Mouse (Mus musculus) spleen, postnatal 14 days (tissue): ENCODE measurements around the gene Slc25a39.

Experiments
- DNase-seq, 2 experiments: peaks; one replicate each; pipeline ENCODE4 v3.0.0; 2021 to 2022; ENCODE audit warnings: low spot score in 2 of 2

Slc25a39 gene

DNA sequence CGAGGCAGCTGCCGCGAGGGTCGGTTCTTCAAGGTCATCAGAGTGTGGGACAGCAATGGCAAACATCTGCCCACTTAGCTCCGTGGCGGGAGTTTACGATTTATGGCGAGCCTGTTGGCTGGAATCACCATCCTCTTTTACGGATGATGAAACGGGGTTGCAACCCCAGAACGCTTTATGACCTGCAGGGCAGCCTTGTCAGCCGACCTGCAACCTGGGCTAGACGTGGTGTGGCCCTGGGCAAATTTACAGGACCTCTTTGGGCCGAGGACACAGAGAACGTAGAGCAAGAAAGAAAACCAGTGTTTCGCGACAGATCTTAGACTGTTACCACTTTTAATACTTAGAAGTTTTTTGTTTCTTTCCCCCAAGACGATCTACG lies at the start of gene Slc25a39:
Gene Slc25a39 (minus strand): TSS at position 113 of the 382 bp plus-strand sequence.
- DNase-seq = no peak

DNA sequence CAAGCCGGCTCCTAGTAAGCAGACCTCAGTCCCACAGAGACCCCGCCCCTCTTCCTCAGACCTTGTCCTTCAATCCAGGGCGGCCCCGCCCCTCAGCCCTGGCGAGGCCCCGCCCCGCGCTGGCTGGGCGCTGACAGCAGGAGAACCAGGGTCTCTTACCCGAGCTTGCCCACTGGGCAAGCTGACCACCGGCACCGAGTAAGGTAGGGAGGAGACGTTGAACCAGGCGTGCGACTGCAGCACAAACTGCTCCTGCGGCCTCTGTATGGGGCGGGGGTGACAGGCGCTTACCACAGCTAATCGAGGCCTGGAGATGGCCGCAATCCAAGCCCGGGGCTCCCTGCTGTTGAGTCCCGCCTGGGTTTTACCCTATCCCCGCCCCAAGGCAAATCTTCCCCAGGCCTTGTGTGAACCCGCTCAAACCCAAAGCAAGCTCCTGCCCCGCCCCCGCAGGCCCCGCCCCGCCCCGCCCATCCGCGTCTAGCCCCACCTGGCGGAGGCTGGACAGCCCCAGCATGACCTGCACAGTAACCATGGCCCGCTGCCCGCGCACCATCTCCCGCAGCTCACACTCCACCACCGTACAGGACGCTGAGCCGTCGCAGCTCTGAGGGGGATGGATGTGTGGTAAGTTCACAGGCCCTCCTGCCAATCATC lies 48.1 kb upstream of the Slc25a39 start:
- no peak for DNase-seq

DNA sequence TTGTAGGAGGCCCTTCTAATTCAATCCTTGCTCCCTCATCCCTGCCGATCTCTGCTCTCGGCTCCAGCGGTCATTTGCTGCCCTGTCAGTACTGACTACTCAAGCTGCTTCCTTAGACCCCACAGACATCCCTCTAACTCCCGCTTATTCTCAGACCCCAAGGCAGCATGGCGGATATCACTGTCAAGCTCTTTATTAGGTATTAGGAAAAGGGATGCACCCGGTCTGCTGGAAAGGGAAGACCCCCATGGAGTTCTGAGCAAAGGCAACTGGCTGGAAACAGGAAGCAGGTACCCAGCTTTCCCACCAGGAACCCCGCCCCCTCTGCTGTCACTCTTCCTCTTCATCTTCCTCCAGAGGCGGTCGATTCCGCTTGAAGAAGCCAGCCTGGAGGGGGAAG lies 45.4 kb upstream of the Slc25a39 start:
- no peak for DNase-seq

DNA sequence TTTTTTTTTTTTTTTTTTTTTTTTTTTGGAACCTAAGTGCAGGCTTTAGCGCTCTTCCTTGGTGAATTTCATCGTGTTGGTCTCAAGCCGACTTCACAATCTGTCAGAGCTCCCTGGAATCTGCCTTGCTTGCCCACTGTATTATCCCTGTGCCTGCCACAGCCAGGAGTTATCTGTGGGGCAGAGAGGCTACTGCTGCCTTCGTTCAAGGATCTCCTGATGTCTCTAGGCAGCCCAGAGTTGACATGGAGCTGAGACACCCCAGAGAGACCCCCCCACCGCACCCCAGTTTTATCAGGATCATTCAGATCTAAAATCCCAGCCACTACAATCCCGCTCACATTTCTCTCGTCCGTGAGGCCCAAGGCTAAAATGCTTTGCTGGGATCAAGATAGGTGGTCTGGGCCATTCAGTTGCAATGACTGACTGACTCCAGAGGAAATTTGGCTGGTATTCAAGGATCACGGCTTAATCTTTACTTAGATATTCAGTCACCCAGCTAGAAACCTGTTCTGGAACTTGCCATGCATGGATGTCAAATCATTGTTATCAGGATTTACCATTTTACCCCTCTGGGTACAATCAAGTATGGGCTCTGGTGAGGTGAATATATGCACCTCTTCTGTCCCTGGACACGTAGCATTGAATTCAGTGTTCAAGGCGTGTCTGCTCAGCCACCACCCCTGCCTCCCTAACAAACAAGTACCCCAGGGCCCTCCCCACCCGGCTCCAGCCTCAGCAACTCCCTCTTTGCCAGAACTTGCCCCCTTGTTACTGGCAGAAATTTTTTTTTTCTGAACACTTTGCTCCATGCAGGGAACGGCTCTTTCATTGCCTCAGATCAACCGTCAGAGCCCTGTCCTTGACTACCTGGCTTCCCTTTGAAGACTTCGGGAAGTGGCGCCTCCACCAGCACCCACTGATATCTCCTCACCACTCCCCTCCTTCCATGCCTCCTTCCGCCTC lies 41.6 kb upstream of the Slc25a39 start:
- DNase-seq = no peak

DNA sequence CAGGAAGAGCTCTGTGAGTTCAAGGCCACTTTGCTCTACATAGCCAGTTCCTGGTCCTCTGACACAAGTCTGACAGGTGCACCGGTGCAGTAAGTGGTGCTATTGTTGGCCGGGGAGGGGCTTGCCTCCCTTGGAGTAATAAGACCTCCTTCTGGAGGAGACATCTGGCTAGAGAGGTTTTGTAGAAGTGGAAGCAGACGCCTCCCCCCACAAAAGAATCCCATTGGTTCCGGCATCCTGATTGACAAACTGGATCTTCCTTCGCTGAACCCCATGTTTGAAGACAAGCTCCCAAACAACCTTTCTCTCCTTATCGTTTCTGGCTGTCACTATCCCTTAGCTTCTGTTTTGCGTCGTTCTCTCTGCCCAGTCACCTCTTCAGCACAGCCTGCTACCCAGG lies 40.6 kb upstream of the Slc25a39 start:
- no peak for DNase-seq

DNA sequence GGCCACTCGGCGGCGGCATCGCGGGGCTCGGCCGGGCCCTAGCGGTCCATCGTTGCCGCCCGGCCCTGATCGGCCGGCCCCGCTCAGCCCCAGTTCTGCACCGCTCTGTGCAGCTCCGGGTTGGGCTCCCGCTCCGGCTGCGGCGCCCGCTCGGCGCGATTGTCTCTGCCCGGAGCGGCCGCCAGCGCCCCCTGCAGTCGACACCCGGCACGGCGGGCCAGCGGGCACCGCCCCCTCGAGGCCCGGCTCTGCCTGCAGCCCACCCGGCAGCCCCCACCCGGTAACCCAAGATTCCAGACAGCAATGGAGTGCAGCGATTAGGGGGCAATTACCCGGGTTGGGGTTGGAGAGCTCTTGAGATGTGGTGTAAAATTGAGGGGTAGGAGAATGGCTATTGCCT lies 39.8 kb upstream of the Slc25a39 start, which contains the start of gene Fam171a2:
Gene Fam171a2 (minus strand): TSS at position 186 of the 400 bp plus-strand sequence.
- peak in 1 of 2 experiments; percentile 60 for DNase-seq

DNA sequence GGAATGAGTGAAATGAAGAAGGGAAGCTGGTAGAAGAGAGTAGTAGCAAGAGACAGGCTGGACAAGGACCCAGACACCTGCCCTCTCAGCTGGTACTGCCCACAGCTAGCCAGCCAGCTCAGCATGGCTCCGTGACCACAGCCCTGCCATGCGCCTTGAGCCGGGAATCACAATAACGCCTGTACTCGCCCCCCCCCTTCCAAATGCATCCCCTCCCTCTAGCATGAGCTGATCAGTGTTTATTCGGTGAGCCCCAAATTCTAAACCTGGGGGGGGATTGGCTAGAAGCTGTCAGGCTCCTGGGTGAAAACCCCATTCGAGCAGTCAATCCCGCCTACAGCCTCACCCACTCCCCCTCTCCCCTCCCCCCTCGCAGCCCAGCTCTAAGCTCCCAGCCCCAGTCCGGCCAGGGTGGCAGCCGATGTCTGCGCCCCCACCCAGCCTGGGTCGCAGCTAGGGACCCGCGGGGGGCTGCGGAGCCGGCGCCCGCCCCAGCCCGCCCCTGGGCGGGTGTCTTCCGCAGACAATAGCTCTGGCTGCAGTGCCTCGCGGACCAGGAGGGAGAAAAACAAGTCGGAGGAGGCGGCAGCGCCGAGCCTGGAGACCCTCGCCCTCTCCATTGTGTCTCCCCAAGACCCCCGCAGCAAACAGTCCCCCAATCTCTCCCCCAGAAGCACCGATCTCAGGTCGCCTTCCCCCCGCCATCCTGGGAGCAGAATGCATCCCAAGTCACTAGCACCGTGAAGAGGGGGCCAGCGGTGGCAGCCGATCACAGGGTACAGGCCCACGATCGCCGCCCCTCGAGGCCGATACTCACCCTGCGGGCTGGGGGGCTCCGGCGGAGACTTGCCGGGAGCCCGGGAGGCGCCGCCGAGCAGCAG lies 39.1 kb upstream of the Slc25a39 start:
- no peak for DNase-seq

DNA sequence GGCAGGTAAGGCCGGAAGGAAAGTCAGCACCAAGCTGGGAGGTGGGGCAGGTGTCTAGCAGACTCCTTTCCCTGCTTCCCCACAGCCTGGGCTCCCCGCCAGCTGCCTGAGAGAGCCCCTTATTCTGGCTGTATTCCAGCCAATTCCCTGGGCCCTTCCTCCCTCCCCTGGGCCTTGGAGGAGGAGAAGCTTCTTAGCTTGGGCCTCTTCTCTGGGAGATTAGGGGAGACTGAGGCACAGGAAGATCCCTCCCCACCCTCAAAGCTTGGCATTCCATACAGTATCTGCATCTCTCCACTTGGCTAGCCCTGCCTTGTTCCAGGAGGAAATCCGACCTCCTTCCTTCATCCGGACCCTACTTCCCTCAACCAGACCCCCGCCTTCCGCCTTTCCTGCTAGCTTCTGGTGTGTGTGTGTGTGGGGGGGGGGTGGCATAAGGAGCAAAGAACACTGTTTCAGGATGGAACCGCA lies 38.2 kb upstream of the Slc25a39 start:
- DNase-seq = no peak

DNA sequence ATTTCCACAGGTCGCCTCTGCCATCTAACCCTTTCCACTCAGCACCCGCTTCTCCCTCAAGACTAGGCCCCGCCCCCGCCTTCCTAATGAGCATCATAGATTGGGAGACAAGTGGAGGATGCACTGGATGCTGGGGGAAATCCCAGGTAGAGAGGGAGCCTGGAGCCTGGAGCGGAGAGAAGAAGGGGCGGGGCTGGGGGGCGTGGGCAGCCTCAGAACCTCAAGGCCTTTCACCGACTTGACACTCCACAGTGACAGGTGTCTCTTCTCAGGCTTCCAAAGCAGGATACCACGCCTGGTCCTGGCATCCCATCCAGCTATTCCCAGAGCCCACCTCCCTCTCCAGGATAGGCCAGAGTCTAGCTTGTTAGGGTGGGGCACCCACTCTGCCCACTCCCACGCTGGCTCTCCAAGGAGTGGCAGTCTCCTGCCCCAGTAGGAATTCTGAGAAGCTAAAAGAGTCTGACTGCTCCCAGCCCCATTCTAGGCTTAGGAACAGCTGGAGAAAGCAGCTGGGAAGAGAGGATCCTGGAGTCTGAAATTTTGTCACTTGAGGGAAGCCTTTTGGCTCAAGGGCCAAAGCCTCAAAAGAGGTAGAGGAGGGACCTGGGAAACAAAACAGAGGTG lies 37.6 kb upstream of the Slc25a39 start:
- no peak for DNase-seq

DNA sequence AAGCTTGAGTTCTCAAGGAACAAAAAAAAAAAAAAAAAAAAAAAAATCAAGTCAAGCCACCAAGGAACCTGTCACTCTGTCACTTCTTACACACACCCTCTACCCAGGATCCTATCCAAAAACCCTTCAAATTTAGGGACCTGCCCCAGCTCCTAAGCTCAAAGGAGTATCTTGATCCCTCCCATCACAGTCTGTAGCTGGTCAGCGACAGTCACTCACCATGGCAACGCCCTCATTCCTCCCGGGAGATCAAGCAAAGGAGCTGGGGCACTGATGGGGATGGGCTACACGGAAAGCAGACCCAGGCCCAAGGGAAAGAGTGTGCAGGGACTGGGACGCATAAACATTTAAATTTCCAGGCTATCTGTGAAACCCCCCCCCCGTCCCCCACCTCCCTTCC lies 37.0 kb upstream of the Slc25a39 start:
- no peak for DNase-seq

DNA sequence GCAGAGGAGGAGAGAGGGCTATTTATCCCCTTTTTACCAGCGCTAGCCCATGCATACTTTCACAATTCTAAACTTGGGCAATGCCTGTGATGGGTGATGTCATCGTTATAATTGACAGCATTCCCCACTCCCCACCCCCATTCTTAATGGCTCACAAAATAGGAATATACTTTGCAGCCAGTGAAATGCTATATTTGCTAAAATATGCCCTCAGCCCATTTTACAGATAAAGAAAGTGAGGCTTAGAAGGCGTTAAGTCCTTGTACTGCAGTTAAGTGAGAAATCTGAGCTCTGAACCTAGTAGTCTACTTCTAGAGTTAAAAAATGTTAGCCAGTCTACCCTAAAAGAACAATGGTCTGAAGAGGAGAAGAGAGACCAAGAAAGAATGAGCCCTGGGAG lies 36.6 kb upstream of the Slc25a39 start:
- no peak for DNase-seq

DNA sequence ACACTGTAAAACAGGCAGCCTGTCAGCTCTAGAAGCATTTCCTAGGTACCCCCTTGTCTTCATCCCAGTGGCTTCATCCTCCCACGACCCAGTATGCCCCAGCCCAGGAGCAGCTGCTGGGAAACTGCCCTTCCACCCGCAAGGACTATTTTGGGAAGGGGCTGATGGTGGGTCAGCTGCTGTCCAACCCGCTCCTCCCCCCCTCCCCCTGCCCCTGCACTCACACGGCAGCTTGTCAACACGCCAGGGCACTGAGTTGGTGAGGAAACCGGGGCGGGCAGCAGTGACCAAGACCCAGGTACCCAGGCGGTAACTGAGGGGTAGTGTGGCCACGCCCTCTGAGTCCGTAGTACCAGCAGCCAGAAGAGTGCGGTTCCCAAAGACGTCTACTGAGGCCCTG lies 36.0 kb upstream of the Slc25a39 start:
- no peak for DNase-seq

DNA sequence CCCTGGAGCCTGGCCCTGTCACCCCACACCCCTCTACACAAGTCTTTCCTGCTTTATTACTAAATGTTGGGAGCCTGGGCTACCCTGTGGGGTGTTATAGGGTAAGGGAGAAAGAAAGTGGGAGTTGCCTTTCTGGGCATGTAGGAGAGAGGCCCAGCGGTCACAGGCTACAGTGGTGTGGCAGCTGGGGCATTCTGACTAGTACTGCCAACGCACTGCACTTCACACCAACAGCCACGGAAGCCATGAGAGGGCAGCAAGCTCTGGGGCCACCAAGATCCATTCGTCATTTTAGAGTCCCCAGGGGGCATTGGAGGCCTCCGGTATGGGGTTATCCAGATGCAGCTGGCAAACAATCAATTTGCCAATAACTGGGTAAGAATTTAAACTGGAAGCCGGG lies 34.3 kb upstream of the Slc25a39 start:
- no peak for DNase-seq

DNA sequence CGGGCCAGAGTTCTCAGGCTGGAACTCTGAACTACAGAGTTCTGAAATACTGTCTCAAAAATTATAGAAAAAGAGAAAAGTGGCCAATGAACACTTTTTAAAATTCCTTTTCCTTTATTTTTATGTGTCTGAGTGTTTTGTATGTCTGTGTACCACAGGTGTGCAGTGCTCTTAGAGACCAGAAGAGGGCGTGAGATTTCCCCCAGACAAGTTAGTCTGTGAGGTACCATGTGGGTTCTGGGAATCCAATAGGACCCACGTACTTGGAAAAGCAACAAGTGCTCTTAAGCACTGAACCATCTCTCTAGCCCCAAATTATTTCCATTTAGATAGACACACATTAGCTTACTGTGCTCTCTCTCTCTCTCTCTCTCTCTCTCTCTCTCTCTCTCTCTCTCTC lies 33.7 kb upstream of the Slc25a39 start:
- no peak for DNase-seq

DNA sequence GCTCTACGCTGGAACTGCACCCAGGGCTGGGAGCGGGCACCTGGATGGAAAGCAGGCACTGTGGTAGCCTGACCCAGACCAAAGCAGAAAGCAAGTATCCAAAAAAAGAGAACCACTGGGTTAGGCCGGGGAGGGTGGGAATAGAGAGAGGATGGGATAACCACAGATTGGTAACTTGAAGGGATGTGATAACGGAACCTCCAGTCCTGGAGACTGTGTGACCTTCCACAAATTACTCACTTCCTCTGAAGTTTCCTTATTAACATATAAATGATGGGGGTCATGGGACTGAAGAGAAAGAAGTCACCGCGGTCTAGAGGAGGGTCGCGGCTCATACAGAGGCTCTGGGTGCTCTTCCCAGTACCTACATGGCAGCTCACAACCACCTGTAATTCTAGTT lies 32.5 kb upstream of the Slc25a39 start:
- no peak for DNase-seq

DNA sequence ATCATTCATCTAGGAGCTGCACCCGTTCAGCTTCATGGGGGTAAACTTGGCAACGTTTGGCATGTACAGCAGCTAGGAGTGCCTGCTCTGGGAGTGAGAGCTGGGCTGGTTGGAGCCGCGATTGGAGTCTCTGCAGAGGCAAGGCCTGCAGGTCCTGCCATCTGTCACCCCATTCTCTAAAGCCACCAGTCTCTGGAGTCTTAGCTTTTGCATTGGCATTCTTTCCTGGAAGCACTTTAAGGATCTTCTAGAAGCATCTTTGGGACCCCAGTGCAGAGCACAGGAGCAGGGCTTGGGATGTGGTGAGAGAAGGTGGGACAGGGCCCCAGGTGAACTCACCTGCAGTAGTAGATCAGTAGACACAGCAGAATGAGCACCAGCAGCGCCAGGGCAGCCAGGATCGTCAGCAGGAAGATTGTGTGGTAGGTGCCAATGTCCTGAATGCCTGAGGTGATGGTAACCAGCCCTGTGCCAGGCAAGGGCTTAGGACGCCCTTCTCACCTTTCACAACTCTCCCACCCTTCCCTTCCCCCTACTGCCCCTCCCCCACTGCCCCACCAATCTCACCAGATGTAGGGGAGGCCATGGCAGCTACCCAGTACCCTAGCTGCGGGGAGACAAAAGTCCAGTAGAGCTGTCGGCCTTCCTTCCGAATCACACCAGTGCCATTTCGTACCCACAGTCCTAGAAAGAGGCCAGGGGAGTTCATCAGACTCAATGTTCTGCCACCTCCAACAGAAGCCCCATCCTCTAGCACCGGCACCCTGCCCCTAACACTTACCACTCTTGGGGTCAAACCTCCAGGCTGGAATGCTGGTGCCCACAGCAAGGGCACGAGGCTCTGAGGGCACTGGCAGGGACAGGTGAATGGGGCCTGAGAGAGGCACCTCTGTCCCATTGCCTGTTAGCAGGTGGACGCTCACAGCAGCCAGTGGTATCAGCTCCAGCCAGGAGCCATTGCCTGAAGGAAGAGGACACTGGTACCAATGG lies 31.6 kb upstream of the Slc25a39 start:
- no peak for DNase-seq

DNA sequence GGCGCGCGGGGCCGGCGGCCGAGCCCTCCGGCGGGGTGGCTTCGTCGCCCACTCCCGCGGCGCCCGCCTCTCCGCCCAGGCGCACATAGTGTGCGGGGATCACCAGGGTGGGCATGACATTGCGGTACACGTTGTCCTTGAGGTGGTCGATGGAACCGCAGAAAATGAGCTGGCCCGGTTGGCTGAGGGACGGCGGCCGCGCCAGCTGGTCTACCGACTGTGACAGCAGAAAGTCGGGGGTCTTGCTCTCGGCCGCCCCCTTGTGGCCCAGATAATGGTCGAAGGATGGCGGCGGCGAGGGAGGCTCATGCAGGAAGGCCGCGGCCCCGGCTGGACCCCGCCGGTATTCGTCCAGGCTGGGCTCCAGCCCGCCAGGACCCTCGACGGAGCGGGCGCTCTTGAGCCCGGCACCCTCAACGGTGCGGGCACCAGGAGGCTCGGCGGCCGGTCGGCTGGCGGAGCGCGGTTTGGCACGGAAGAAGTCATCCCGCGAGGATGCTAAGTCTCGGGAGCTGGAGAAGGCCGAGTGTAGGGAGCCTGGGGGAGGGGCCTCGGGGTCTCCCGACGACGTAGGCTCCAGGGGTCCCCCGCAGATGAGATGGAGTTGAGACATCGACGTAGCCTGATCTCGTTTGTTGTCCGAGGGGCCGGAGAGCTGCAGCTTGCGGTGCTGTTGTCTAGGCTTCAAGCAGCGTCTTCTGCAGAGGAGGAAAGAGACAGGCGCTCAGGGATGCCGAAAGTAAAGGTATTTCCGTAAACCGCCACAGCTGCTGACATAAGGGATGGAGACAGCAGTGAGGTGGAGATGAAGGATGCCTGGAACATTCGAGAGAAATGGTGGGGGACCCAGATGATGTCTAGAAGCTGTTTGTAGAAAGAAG lies 30.7 kb upstream of the Slc25a39 start:
- DNase-seq = peak; percentile 52 to 67

DNA sequence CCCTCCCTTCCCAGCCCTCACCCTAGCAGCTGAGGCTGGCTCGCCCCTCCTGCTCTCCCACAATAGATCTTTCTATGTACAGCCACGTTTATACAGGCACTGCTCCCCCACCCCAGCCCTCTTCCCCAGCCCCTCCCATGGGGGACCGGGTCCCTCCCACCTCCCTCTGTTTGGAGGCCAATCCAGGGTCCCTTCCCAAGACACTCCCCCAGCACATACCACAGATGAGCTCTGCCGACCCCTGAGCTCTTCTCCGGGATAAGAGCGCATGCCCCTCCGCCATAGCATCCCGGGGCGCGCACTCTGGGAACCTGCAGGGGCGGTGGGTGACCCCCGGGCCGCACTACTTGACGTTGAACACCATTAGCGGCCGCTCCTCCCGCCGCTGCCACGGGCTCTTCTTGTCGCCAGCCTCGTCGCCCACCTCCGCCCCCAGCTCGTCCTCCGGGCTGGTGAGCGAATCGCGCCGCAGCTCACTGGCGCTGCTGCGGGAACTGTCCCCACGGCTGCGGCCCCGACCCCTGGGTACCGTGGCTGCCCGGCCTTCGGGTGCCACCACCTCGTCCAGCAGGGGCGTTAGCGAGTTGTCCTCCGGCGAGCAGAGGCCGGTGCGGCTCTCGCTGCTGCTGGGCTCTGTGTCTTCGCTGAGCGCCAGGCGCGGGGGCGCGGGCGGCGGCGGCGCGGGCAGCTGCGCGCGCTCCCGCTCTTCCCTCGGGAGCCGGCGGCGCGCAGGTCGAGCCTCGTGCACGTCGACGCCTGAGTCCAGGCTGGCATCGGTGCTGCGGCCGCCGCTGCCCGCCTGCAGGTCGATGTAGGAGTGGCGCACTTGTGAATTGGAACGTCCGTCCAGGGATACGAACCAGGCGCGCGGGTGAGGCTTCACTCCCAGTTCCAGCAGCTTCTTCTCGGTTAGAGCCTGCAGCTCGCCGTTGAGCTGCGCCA lies 29.6 kb upstream of the Slc25a39 start:
- DNase-seq = no peak
